Mouse (Mus musculus): ENCODE measurements around the gene Mief1. TPM values are rescaled to one million over a fixed set of nuclear protein-coding genes. Genes with fewer than 3 reads are reported as not detected.

The Mief1 gene
- total RNA-seq (2021): 10 to 100 TPM; 29.6 to 31.5 TPM
- long read RNA-seq, experiment 1, full-length matches to known transcripts: 10 of 16 reads
- long read RNA-seq, experiment 1, partial matches to known transcripts: 0 of 16 reads
- long read RNA-seq, experiment 1, other reads (novel, unspliced or antisense): 6 of 16 reads
- long read RNA-seq, experiment 2, full-length matches to known transcripts: 5 of 10 reads
- long read RNA-seq, experiment 2, partial matches to known transcripts: 1 of 10 reads
- long read RNA-seq, experiment 2, other reads (novel, unspliced or antisense): 4 of 10 reads

GRCm38 (mm10) chr15:80233733-80234509, at the start of gene Mief1:
Gene Mief1, plus strand, starts transcription at chr15:80234018.
- peak; percentile 98 to 99 for DNase-seq

GRCm38 (mm10) chr15:80188927-80189326, 44.9 kb upstream of the Mief1 start:
- no peak for DNase-seq

GRCm38 (mm10) chr15:80190075-80190474, 43.7 kb upstream of the Mief1 start:
- no peak for DNase-seq

GRCm38 (mm10) chr15:80191585-80192245, 42.1 kb upstream of the Mief1 start:
- no peak for DNase-seq

GRCm38 (mm10) chr15:80192246-80192585, 41.6 kb upstream of the Mief1 start:
- no peak for DNase-seq

GRCm38 (mm10) chr15:80192847-80193246, 41.0 kb upstream of the Mief1 start:
- DNase-seq: no peak

- no peak for DNase-seq
Observed at GRCm38 (mm10) chr15:80199556-80199955, 34.3 kb upstream of the Mief1 start.

- peak; percentile 9 to 11 for DNase-seq
Observed at GRCm38 (mm10) chr15:80202111-80202775, 31.6 kb upstream of the Mief1 start.

- no peak for DNase-seq
Observed at GRCm38 (mm10) chr15:80203406-80203805, 30.4 kb upstream of the Mief1 start.

GRCm38 (mm10) chr15:80206057-80206565, 27.7 kb upstream of the Mief1 start:
- DNase-seq: no peak

GRCm38 (mm10) chr15:80208446-80208845, 25.4 kb upstream of the Mief1 start:
- no peak for DNase-seq

GRCm38 (mm10) chr15:80213688-80214087, 20.1 kb upstream of the Mief1 start:
- DNase-seq: no peak

- peak in 1 of 2 experiments; percentile 47 for DNase-seq
Observed at GRCm38 (mm10) chr15:80215716-80216479, 17.9 kb upstream of the Mief1 start.

GRCm38 (mm10) chr15:80216480-80216820, 17.4 kb upstream of the Mief1 start:
- DNase-seq: no peak

- DNase-seq: no peak
Observed at GRCm38 (mm10) chr15:80217476-80217875, 16.3 kb upstream of the Mief1 start.

- peak in 1 of 2 experiments; percentile 9 for DNase-seq
Observed at GRCm38 (mm10) chr15:80219211-80219610, 14.6 kb upstream of the Mief1 start.

- no peak for DNase-seq
Observed at GRCm38 (mm10) chr15:80219705-80220657, 13.8 kb upstream of the Mief1 start.

GRCm38 (mm10) chr15:80221031-80221430, 12.8 kb upstream of the Mief1 start:
- no peak for DNase-seq

- DNase-seq: no peak
Observed at GRCm38 (mm10) chr15:80223751-80224150, 10.1 kb upstream of the Mief1 start.

- DNase-seq: peak; percentile 48 to 84
Observed at GRCm38 (mm10) chr15:80225208-80225607, 8.6 kb upstream of the Mief1 start.

Data from heart, adult 18-20 months (tissue).